7 mouse cellular contexts compared by ENCODE assay signal in genomic region chr12:100527753-100528152, GRCm38 (mm10). TPM values are rescaled to one million over a fixed set of nuclear protein-coding genes. Genes with fewer than 3 reads are reported as not detected.
A peak's percentile ranks its signal among the peaks of the same experiment; 100 is the strongest.
DNase-seq lines count a peak whose midpoint lies in the region; ATAC-seq and TF ChIP-seq lines count a peak whose summit lies in the region.

No protein-coding gene starts in this region.

- no peak for TF ChIP-seq CTCF in intestine, postnatal 0 days (IDR thresholded peaks at IDR 0.05; ENCODE audit: low read depth)

- H3K4me3 ChIP-seq in intestine, postnatal 0 days (ENCODE audit: low read depth, low read length) = no peak overlapping the region

- H3K9me3 ChIP-seq in intestine, postnatal 0 days (ENCODE audit: control insufficient read depth) = no peaks in the 10 kb centered on the region

- no peak overlapping the region; the same call in 1 of the 2 replicates for H3K4me2 ChIP-seq in intestine, postnatal 0 days (replicated peaks; ENCODE audit: low read depth)

- no peaks in the 10 kb centered on the region for H3K27me3 ChIP-seq in intestine, postnatal 0 days (replicated peaks; ENCODE audit: control insufficient read depth, insufficient read depth, low read length)

- H3K4me1 ChIP-seq in intestine, postnatal 0 days (replicated peaks; ENCODE audit: control insufficient read depth, insufficient read depth, low read length) = 0 out of 2 replicates have a peak, but pooled peaks cover 5% of the 10 kb centered on the region

- H3K36me3 ChIP-seq in intestine, postnatal 0 days (ENCODE audit: control insufficient read depth, insufficient read depth) = no peaks in the 10 kb centered on the region

- H3K9ac ChIP-seq in intestine, postnatal 0 days (ENCODE audit: low read depth, low read length) = no peak overlapping the region

- intact Hi-C loops in left cerebral cortex, postnatal 25 days (cut with DNase I) = loop anchor here (2.0 kb wide), 1 partner anchor 41 kb away; no protein-coding TSS in a partner anchor

- WGBS in intestine, postnatal 0 days = 31% methylated on average over 9 of the region's 9 CpGs

- ATAC-seq in intestine, postnatal 0 days = peak; percentile 71
- peak; percentile 90 for ATAC-seq in megakaryocyte progenitor cell, adult 5-6 weeks (replicated peaks; ENCODE audit: poor library complexity)

- no peak overlapping the region for H3K27ac ChIP-seq in intestine, postnatal 0 days (ENCODE audit: low read depth, low read length)

- peak; percentile 65 to 77 for DNase-seq in adrenal gland, postnatal 36 days
- peak; percentile 89 for DNase-seq in embryo, embryonic 11 days
- peak; percentile 99 for DNase-seq in heart, adult 11 months
- DNase-seq in left cerebral cortex, postnatal 25 days (ENCODE audit: low spot score in 2 of 2) = peak; percentile 79 to 95
- peak; percentile 83 for DNase-seq in right cerebral cortex, postnatal 25 days

RNA-seq across cellular contexts. Expression of gene Ttc7b, which starts 7.1 kb away (rescaled TPM):
- total RNA-seq in adrenal gland, postnatal 36 days (2021) = 10 to 100 TPM; 75.9 to 82.8 TPM
- 4.0 and 4.1 TPM in 2 replicates for polyA plus RNA-seq in intestine, postnatal 0 days (2015; fragmentation: Nextera tagmentation; extraction: Ambion mirVana)
- 100 to 1,000 TPM; 224 to 230 TPM for total RNA-seq in left cerebral cortex, postnatal 25 days (2021)
- 24.3 and 28.8 TPM in 2 replicates for total RNA-seq in megakaryocyte progenitor cell, adult 5-6 weeks (2015)
- total RNA-seq in megakaryocyte progenitor cell, adult 5-6 weeks (2017) = 13.3 and 16.5 TPM in 2 replicates
